Mouse (Mus musculus) liver, adult (tissue): ENCODE measurements around the gene Rnf216.

Experiments used
- GATA4 ChIP-seq: IDR thresholded peaks from 2 replicates; pipeline ENCODE4 v1.6.1; 2014; ENCODE audit warnings: mild to moderate bottlenecking, low read length; ENCODE audit not compliant: insufficient replicate concordance

Rnf216 gene

DNA sequence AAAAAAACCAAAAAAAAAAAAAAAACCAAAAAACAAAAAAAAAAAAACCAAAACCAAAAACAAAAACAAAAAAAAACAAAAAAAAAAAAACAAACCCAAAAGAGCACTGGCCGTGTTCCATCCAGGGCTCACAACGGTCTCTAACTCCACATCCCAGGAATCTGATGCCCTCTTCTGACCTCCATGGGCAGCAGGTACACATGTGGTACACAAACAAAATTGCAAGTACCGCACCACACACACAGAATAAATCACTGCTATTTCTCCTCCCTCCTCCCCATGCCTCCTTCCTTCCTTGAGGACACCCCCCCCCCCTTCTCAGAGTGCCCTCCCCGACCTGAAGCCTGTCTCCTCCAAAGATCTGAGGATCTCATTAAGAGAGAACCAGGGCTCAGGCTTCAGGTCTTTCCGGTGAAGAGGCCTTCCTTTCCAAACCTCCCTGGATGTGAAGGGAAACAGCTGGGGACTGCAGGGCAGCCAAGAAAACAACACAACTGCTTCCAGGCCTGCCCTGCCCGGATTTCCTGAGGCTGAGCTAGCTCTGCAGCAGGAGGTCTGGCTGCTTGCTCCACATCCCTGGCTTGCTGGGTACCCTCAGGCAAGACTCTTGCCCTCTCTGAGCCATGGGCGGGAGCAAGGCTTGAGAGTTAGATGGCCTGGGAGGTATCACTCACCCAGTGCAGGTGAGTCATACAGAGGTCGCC is 167.7 kb downstream of the Rnf216 start:
- TF ChIP-seq GATA4, result peak; percentile 15; the same call in 1 of the 2 replicates
